Mouse (Mus musculus) embryonic facial prominence, embryonic 12.5 days (tissue): ENCODE results near the gene Rab17. TPM values are rescaled to one million over a fixed set of nuclear protein-coding genes. Genes with fewer than 3 reads are reported as not detected.

Experiments
- ATAC-seq: fragments of 200-750 bp; cut with Nextera tagmentation; 2 replicates; pipeline ENCODE4 v1.8.0; 2017; ENCODE audit not compliant: insufficient number of reproducible peaks, insufficient read depth, low FRiP score, low TSS enrichment
- H3K27ac ChIP-seq: fragments of 300-500 bp; sonication (generic); 2 replicates; pipeline ENCODE4 v1.5.1; 2016; ENCODE audit warnings: mild to moderate bottlenecking
- H3K27me3 ChIP-seq: fragments of 300-500 bp; sonication (generic); 2 replicates; pipeline ENCODE4 v1.6.1; 2016; ENCODE audit warnings: mild to moderate bottlenecking, moderate library complexity
- H3K36me3 ChIP-seq: fragments of 300-500 bp; sonication (generic); 2 replicates; pipeline ENCODE4 v1.6.1; 2016; ENCODE audit warnings: mild to moderate bottlenecking
- H3K4me1 ChIP-seq: fragments of 300-500 bp; sonication (generic); 2 replicates; pipeline ENCODE4 v1.6.1; 2016
- H3K4me2 ChIP-seq: fragments of 300-500 bp; sonication (generic); replicated peaks from 2 replicates; pipeline ENCODE4 v1.6.1; 2016; ENCODE audit warnings: mild to moderate bottlenecking, moderate library complexity
- H3K4me3 ChIP-seq: fragments of 300-500 bp; sonication (generic); 2 replicates; pipeline ENCODE4 v1.5.1; 2016; ENCODE audit warnings: mild to moderate bottlenecking
- H3K9ac ChIP-seq: fragments of 300-500 bp; sonication (generic); 2 replicates; pipeline ENCODE4 v1.6.1; 2016; ENCODE audit warnings: mild to moderate bottlenecking, moderate library complexity
- H3K9me3 ChIP-seq: fragments of 300-500 bp; sonication (generic); 2 replicates; pipeline ENCODE4 v1.6.1; 2016; ENCODE audit warnings: mild to moderate bottlenecking, moderate library complexity
- WGBS: fragments of 180-500 bp; shearing (Covaris S2); methylation state at CpG from one replicate; pipeline ENCODE4 v1.1.7; 2016; 5-methylcytosine and 5-hydroxymethylcytosine counted together
- polyA plus RNA-seq: library from polyadenylated mRNA; unstranded; fragments of >200 nt; fragmentation: Nextera tagmentation; extraction: Ambion mirVana; gene quantifications from 2 replicates; pipeline ENCODE4 v1.2.1, GENCODE M21; 2016

The Rab17 gene
- polyA plus RNA-seq, 1 experiment from 2014 or later: 0.74 TPM

- H3K9ac ChIP-seq: no peak overlapping the region
Measured at GRCm38 (mm10) chr1:90927308-90927707, 42.2 kb downstream of the Rab17 start.

GRCm38 (mm10) chr1:90926030-90926429, 43.4 kb downstream of the Rab17 start:
- Histone ChIP-seq H3K4me3 (no peak overlapping the region), H3K27ac (no peak overlapping the region), H3K9me3 (no peaks in the 10 kb centered on the region), H3K4me2 (no peak overlapping the region), H3K9ac (no peak overlapping the region), H3K4me1 (peaks cover 8% of the 10 kb centered on the region), H3K36me3 (no peaks in the 10 kb centered on the region), H3K27me3 (0 out of 2 replicates have a peak, but pooled peaks cover 4% of the 10 kb centered on the region)
- ATAC-seq: no peak
- 82% methylated on average over 4 of the region's 4 CpGs for whole genome bisulfite sequencing

More at GRCm38 (mm10) chr1:90927308-90927707, 42.2 kb downstream of the Rab17 start:
- Histone ChIP-seq H3K27me3 (0 out of 2 replicates have a peak, but pooled peaks cover 4% of the 10 kb centered on the region), H3K27ac (no peak overlapping the region), H3K4me3 (no peak overlapping the region), H3K9me3 (no peaks in the 10 kb centered on the region), H3K36me3 (no peaks in the 10 kb centered on the region), H3K4me1 (peaks cover 8% of the 10 kb centered on the region), H3K4me2 (peak overlapping the region; percentile 74; the same call in 1 of the 2 replicates)
- 36% methylated on average over 15 of the region's 15 CpGs for WGBS
- ATAC-seq: no peak

DNA sequence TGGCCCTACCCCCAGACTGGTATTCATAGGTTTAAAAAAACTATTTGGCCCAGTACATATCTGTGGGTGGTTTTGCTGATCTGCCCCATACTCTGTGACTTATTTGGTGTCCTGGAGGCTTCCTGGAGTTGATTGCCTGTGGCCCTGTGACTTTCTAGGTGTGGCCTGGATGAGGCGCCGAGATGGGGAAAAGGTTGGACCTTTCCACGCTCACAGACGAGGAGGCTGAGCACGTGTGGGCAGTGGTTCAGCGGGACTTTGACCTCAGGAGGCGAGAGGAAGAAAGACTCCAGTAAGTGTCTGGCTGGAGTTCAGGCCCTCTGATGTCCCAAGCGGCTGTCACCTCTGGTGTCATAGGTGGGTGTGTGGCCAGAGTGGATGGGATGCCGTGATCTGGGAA, 47.8 kb downstream of the Rab17 start:
- Histone ChIP-seq H3K4me1 (no peaks in the 10 kb centered on the region), H3K4me3 (no peak overlapping the region), H3K27me3 (no peaks in the 10 kb centered on the region), H3K27ac (no peak overlapping the region), H3K4me2 (no peak overlapping the region), H3K9ac (no peak overlapping the region), H3K9me3 (peaks cover 12% of the 10 kb centered on the region), H3K36me3 (no peaks in the 10 kb centered on the region)
- ATAC-seq: no peak
- WGBS: 91% methylated on average over 9 of the region's 9 CpGs

DNA sequence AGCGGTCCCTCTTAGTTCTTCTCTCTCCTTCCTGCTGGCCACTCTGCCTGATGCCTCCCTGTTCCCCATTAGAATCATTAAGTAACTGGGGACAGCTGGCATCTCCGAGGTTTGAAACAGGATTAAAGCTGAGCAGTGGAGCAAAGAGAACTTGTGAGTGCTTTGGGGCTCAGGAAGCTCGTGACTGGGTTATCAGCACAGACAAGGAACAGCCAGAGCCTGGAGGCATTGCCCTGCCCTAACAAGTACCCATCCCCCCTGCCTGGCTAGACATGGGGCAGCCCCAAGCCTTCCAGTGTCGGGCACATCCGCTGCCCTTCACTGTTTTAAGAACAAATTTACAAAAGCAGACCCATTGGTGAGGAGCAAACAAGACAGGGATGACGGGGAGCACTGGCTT, 52.0 kb downstream of the Rab17 start:
- Histone ChIP-seq H3K27me3 (no peaks in the 10 kb centered on the region), H3K27ac (no peak overlapping the region), H3K4me3 (no peak overlapping the region), H3K9ac (no peak overlapping the region), H3K9me3 (peaks cover 12% of the 10 kb centered on the region), H3K4me1 (peaks cover 12% of the 10 kb centered on the region), H3K36me3 (no peaks in the 10 kb centered on the region), H3K4me2 (no peak overlapping the region)
- 46% methylated on average over 6 of the region's 6 CpGs for WGBS
- ATAC-seq: no peak

GRCm38 (mm10) chr1:90914948-90915569, 54.4 kb downstream of the Rab17 start, which contains the start of gene Mlph:
Gene Mlph (plus strand): TSS chr1:90915085.
- peaks cover 10% of the 10 kb centered on the region for H3K9me3 ChIP-seq
- H3K4me3 ChIP-seq: peak within 1 kb of the TSS; percentile 21
- H3K9ac ChIP-seq: peak within 1 kb of the TSS; percentile 28; the same call in 1 of the 2 replicates
- H3K4me2 ChIP-seq: peak within 1 kb of the TSS; percentile 42
- no peaks in the 10 kb centered on the region for H3K36me3 ChIP-seq
- peaks cover 12% of the 10 kb centered on the region for H3K4me1 ChIP-seq
- 0 out of 2 replicates have a peak, but pooled peaks cover 5% of the 10 kb centered on the region for H3K27me3 ChIP-seq
- peak; percentile 67; the same call in 1 of the 2 replicates for ATAC-seq
- WGBS: 9% methylated on average over 18 of the region's 18 CpGs
- H3K27ac ChIP-seq: no peak within 1 kb of the TSS

DNA sequence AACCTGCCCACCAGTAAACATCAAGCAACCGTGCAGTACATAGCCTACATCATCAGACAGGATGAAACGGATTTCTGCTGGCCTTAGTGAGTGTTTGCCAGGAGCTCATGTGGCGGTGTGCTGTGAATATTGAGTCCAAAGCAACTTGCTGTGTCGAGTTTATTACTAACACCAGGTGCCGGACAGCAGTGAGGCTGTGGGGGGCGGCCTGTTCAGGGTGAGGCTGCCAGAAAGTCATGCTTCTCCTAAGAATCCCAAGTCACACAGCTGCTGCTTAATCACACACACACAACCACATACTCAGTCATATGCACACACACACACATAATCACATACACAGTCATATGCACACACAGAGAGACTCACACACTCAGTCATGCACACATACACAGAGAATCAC, 56.2 kb downstream of the Rab17 start:
- no peak overlapping the region for H3K9ac ChIP-seq
- H3K9me3 ChIP-seq: no peaks in the 10 kb centered on the region
- H3K27ac ChIP-seq: no peak overlapping the region
- H3K4me2 ChIP-seq: no peak overlapping the region
- no peaks in the 10 kb centered on the region for H3K36me3 ChIP-seq
- 0 out of 2 replicates have a peak, but pooled peaks cover 5% of the 10 kb centered on the region for H3K27me3 ChIP-seq
- peaks cover 18% of the 10 kb centered on the region for H3K4me1 ChIP-seq
- H3K4me3 ChIP-seq: no peak overlapping the region
- ATAC-seq: no peak
- 67% methylated on average over 6 of the region's 6 CpGs for WGBS

DNA sequence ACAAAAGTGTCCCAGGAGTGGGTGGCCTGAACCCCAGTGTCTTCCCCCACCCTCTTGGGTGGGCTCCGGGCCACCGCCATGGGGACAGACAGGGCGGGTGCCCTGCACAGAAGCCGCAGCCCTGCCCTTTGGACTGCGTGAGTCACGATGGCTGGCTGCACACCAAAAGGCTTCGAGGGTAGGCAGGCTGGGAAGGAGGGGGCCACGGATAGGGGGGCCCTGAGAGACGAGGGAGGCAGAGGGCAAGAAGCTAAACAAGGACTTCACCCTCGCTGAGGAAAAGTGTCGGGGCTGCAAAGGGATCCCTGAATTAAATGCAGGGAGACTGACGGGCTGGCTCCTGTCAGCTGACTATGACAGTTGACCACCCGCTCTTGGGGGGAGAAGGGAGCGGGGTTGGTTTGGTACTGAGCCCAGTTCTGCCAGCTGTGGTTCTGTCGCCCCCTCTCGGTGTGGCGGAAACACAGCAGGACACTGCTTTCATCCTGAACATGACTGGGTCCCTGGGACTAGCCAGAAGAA, 59.8 kb downstream of the Rab17 start:
- H3K9me3 ChIP-seq: no peaks in the 10 kb centered on the region
- H3K27me3 ChIP-seq: 0 out of 2 replicates have a peak, but pooled peaks cover 5% of the 10 kb centered on the region
- H3K4me3 ChIP-seq: no peak overlapping the region
- H3K4me1 ChIP-seq: peaks cover 11% of the 10 kb centered on the region
- H3K4me2 ChIP-seq: no peak overlapping the region
- no peak overlapping the region for H3K9ac ChIP-seq
- 46% methylated on average over 17 of the region's 17 CpGs for WGBS
- no peak overlapping the region for H3K27ac ChIP-seq
- ATAC-seq: no peak
- H3K36me3 ChIP-seq: no peaks in the 10 kb centered on the region

- Histone ChIP-seq H3K9ac (no peak overlapping the region), H3K36me3 (no peaks in the 10 kb centered on the region), H3K27ac (no peak overlapping the region), H3K4me1 (peaks cover 10% of the 10 kb centered on the region), H3K27me3 (0 out of 2 replicates have a peak, but pooled peaks cover 5% of the 10 kb centered on the region), H3K4me2 (no peak overlapping the region), H3K9me3 (no peaks in the 10 kb centered on the region), H3K4me3 (no peak overlapping the region)
- no peak for ATAC-seq
Measured at GRCm38 (mm10) chr1:90909161-90909560, 60.3 kb downstream of the Rab17 start.

Other genes starting within 250 kb of the Rab17 start
- gene Col6a3, start 125.7 kb downstream of the Rab17 start, polyA plus RNA-seq: 57.4 and 58.7 TPM in 2 replicates
- 0.33 and 0.51 TPM in 2 replicates for gene Mlph, start 54.6 kb downstream of the Rab17 start, polyA plus RNA-seq
- not detected in 2 replicates for gene Prlh, start 16.6 kb downstream of the Rab17 start, polyA plus RNA-seq
- gene Lrrfip1, start 29.1 kb upstream of the Rab17 start, polyA plus RNA-seq: 29.4 and 33.0 TPM in 2 replicates
- gene Rbm44, start 175.4 kb upstream of the Rab17 start, polyA plus RNA-seq: 1.4 and 1.5 TPM in 2 replicates
- gene Ramp1, start 210.2 kb upstream of the Rab17 start, polyA plus RNA-seq: 1.2 and 1.9 TPM in 2 replicates